Mouse (Mus musculus) adrenal gland, adult 18-20 months (tissue): Measurements from ENCODE around the gene Zfp414. TPM values are rescaled to one million over a fixed set of nuclear protein-coding genes. Genes with fewer than 3 reads are reported as not detected.

Experiments
- DNase-seq, 2 experiments: peaks; one replicate each; pipeline ENCODE4 v3.0.0; 2021 to 2022; ENCODE audit warnings: low spot score in 2 of 2
- total RNA-seq, 2 experiments: library from RNA; stranded (reverse); gene quantifications; 1 replicate in 1 of 2; 2 replicates in 1 of 2; pipeline ENCODE4 v1.2.3; 2021

Zfp414 gene
- total RNA-seq, 2 experiments from 2014 or later = 28.9 to 31.8 TPM

- DNase-seq = no peak
These were observed 16.2 kb downstream of the Zfp414 start for GRCm38 (mm10) chr17:33645073-33645472.

GRCm38 (mm10) chr17:33649781-33650475, 21.0 kb downstream of the Zfp414 start:
- DNase-seq = no peak

- DNase-seq = no peak
These were observed 37.9 kb downstream of the Zfp414 start for GRCm38 (mm10) chr17:33666813-33667212.

GRCm38 (mm10) chr17:33669681-33670080, 40.8 kb downstream of the Zfp414 start:
- no peak for DNase-seq

GRCm38 (mm10) chr17:33673837-33674236, 44.9 kb downstream of the Zfp414 start:
- DNase-seq = no peak

GRCm38 (mm10) chr17:33675452-33675851, 46.6 kb downstream of the Zfp414 start:
- DNase-seq = no peak

- no peak for DNase-seq
These were observed 47.2 kb downstream of the Zfp414 start for GRCm38 (mm10) chr17:33676086-33676485.

GRCm38 (mm10) chr17:33678771-33679170, 49.9 kb downstream of the Zfp414 start:
- no peak for DNase-seq

Other genes starting within 250 kb of the Zfp414 start
- 1 to 10 TPM; 5.4 to 5.8 TPM for gene Zfp101, start 234.4 kb upstream of the Zfp414 start, total RNA-seq
- gene Actl9, start 196.2 kb upstream of the Zfp414 start, total RNA-seq = not detected
- gene Adamts10, start 104.9 kb upstream of the Zfp414 start, total RNA-seq = 10 to 100 TPM; 20.4 to 21.7 TPM
- 1 to 10 TPM; 3.2 to 5.8 TPM for gene Myo1f, start 73.4 kb upstream of the Zfp414 start, total RNA-seq
- under 1 TPM in 1 of 2 experiments, not detected in 1; 0.38 TPM for gene Pram1, start 9.0 kb downstream of the Zfp414 start, total RNA-seq
- 100 to 1,000 TPM; 169 to 184 TPM for gene Hnrnpm, start 57.8 kb downstream of the Zfp414 start, total RNA-seq
- 100 to 1,000 TPM; 122 to 124 TPM for gene March2, start 89.6 kb downstream of the Zfp414 start, total RNA-seq
- gene Rab11b, start 131.4 kb downstream of the Zfp414 start, total RNA-seq = 100 to 1,000 TPM; 208 to 255 TPM
- gene Angptl4, start 152.7 kb downstream of the Zfp414 start, total RNA-seq = 100 to 1,000 TPM in 1 of 2 experiments, 10 to 100 TPM in 1; 47.8 to 111 TPM
- 10 to 100 TPM; 66.2 to 93.4 TPM for gene Kank3, start 181.4 kb downstream of the Zfp414 start, total RNA-seq
- gene Rps28, start 195.5 kb downstream of the Zfp414 start, total RNA-seq = 1,000 to 10,000 TPM; 1,292 to 1,451 TPM
- 100 to 1,000 TPM; 487 to 498 TPM for gene Ndufa7, start 195.5 kb downstream of the Zfp414 start, total RNA-seq
- 10 to 100 TPM; 24.0 to 39.7 TPM for gene Cd320, start 214.0 kb downstream of the Zfp414 start, total RNA-seq
- not detected for gene Gm7029, start 244.7 kb downstream of the Zfp414 start, total RNA-seq